Mouse (Mus musculus) urinary bladder, postnatal 10 days (tissue): ENCODE data around the gene Plekhg6.

Experiments used
- DNase-seq: peaks from one replicate; pipeline ENCODE4 v3.0.0; 2022; ENCODE audit warnings: low spot score

Plekhg6 gene

DNA sequence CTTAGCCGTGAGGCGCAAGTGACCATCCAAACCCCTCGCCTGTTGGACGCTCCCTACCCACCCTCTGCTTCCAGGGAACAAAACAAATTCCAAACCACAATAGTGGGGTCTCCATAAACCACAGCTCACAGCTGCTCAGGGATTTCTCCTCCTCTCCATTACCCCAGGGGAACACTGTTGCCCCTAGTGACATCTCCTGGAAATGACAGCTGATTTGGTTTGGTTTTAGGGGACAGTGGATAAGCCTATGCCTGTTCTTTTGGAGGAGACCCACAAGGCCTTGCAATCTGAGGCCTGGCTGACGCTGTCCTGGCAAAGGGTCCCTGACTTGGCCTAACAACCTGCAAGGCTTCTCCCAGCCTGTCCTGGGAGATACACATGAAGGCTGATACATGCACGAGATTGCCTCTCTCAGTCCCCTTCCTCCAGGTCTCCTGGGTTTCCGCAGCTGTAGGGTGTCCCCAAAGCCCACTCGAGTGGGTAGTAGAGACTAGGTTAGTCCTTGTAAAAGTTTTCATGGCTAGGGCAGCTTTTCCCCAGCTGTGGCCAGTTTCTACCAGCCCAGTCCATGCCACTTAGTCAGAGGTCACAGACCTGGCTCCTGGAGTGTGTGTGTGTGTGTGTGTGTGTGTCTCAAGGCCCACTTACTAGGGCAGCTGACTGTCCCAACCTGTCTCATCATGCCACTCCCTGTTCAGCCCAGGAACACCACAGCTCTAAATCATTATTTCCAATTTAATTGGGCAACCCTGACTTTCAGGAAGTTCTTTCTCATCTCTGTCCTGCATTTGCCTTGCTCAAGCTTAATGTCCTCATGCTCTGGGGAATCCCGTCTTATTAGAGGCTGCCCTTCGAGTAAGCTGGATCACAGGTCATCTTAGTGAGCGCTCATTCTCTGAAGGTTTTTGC lies 4.7 kb upstream of the Plekhg6 start:
- DNase-seq = no peak

- no peak for DNase-seq
These were observed 1.4 kb upstream of the Plekhg6 start for GRCm38 (mm10) chr6:125382024-125382423.

DNA sequence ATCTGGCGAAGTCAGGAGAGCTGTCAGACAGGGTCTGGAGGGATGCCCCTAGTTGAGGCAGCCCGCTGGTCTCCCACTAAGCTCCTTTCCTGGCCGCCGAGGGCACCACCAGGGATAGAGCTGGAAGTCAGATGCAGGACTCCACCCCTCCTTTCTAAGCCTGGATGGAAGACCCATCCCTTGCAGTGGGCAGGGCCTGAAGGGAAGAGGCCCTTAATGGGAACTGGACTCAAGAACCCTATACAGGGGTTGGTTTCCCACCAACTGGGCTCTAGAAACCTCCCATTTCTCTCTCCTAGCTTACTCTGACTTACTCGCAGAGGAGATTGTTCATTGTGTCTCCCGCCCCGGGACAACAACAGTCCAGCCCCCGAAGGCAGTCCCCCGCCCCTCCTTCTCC lies 812 bp downstream of the Plekhg6 start:
- DNase-seq = no peak

DNA sequence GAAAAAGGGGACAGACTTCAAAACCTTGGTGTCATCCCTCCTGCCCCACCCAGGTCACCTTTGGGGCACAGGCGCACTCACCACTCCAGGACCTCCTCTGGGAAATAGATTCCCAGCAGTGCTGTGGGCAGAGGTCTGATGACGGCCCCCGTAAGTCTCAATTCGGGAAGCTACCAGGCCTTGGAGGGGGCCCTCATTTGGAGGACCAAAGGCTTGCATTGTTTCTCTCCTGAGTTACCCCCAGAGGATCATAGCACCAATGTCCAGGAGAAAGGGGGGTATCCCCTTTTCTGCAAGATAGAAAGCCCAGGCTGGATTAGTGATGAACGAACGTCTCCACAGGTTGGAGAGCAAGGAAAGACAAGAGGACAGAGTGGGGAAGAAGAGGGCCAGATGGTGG lies 2.0 kb downstream of the Plekhg6 start:
- no peak for DNase-seq

DNA sequence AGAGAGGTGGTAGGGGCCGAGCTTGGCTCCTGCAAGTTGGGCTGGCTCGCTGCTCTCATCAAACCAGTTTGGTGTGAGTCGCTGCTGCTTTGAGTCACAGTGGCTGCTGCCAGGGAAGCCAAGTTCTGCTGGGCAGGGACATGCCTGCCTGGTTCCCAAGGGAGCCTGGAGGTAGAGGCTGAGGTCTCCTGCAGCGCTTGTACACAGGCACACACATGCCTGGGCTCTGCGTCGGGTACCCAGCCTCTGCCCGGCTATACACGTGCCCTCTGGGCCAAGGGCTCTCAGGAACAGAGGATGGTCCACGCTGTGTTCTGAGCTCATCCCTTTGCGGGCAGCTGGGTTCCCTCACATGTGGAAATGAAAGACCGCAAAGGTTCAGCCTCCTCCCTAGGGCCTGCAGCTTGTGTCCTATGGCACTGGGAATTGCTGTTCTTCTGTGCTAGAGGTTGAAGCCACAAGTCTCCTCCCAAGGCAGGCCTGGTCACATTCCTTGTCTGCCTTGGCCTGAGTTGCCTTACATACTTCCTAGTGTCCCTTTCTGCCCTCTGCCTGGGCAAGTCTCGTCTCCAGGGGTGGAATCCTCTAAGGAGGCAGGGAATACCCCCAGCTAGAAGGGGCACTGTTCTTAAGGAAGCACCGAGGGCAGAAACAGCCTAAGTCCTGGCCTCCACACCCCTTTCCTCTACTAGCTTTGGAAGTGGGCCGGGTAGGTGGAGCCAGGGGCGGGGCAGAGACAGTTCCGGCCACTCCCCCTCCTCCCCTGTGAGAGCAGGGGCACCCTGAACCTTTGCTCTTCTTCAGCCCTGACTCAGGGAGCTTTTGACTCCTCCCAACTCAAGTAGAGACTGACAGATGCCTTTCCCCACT lies 2.8 kb downstream of the Plekhg6 start:
- DNase-seq = no peak

- no peak for DNase-seq
These were observed 3.6 kb downstream of the Plekhg6 start for GRCm38 (mm10) chr6:125377042-125377441.

DNA sequence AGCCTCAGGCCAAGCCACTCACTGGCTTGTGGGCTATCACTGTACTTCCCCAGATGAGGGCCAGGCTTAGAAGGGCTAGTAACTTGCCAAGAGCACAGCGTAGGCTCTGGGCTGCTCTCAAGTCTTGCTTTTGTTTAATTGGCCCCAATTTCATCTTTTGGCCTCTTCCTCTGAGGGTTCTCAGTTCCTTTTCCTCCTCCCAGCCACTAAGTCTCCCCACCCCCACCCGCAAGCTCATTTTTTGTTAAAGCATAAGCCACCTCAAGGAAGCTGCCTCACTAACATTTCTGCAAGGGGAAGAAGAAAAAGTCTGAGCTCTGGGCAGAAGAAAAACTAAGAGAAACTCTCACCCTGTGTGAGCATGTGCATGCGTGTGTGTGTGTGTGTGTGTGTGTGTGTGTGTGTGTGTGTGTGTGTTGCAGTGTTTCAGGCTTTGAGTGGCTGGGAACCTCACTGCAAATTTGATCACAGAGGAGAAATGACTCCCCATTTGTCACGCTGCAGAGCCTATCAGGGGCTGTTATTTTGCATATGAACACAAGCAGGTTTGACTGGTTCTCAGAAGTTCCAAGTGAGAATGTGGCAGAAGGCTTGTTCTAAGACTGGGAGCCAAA lies 12.7 kb downstream of the Plekhg6 start:
- DNase-seq = no peak

- no peak for DNase-seq
These were observed 14.5 kb downstream of the Plekhg6 start for GRCm38 (mm10) chr6:125366133-125366532.

DNA sequence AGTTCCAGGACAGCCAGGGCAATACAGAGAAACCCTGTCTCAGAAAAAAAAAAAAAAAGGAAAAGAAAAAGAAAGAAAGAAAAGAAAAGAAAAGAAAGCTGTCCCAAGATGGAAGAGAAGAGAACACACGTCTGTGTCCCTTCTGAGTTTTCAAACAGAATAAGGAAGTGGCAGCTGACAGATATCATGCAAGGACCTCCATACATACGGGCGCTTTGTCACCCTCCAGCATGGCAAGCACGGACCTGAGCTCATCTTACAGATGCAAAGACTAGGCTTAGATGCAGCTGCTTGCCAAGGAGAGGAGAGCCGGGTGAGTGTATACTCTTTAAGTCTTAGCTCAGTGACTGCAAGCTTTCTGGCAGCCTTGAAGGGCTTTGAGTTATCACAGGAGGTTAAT lies 15.1 kb downstream of the Plekhg6 start:
- DNase-seq = no peak

- DNase-seq = no peak
These were observed 16.1 kb downstream of the Plekhg6 start for GRCm38 (mm10) chr6:125364448-125364847.

DNA sequence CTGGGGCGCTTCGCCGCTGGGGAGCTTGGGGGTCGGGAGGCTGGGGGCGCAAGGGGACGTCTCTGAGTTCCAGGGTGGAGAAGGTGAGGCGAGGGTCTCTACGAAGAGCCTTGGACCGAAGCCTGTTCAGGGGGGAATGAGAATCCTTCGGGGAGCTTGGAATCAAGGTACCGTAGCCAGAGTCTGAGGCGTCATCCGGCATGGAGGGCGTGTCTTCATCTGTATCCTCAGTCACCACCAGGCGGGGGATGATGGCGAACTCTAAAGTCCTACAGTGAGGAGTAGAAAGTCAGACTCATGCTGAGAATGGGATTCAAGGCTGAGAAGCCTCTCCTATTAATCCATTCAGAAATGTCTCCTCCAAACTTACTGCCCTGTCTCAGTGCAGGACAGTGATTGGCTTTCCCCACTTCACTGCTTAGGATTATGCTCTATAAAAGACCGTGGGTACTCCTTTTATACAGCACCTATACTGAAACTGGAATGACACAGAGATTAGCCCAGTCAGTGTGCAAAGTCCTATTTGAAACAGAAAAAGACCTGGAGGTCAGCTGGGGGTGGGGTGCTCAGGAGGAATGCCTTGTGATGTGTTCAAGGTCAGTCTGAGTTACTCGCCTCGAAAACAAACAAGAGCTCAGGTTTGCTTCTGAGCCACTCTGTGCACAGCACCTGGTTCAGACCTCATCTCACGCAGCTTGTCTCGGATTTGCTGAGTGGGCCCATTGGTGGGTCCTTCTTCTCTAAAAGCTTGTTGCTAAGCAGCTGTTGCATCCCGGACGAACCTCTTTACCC lies 16.9 kb downstream of the Plekhg6 start:
- no peak for DNase-seq

- DNase-seq = no peak
These were observed 17.6 kb downstream of the Plekhg6 start for GRCm38 (mm10) chr6:125363021-125363420.

DNA sequence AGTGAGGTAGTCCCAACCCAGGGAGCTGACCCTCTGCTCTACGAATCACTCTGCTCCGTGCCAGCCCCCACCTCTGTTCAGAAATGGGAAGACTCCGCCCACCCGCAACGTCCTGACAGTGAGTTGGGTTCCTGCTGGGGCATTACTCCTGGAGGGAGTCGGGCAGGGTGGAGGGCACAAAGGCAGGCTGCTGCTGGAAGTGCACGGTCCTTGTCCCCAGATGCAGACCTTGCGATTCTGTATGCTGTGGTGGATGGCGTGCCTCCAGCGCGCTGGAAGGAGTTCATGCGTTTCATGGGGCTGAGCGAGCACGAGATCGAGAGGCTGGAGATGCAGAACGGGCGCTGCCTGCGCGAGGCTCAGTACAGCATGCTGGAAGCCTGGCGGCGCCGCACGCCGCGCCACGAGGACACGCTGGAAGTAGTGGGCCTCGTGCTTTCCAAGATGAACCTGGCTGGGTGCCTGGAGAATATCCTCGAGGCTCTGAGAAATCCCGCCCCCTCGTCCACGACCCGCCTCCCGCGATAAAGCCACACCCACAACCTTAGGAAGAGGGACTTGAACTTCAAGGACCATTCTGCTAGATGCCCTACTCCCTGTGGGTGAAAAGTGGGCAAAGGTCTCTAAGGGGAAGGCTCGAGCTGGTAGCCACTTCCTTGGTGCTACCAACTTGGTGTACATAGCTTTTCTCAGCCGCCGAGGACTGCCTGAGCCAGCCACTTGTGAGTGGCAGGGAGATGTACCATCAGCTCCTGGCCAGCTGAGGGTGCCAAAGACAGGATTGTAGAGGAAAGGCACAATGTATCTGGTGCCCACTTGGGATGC lies 18.9 kb downstream of the Plekhg6 start:
- DNase-seq = no peak

GRCm38 (mm10) chr6:125360846-125361245 lies 19.7 kb downstream of the Plekhg6 start:
- DNase-seq = no peak

GRCm38 (mm10) chr6:125359999-125360398 lies 20.6 kb downstream of the Plekhg6 start:
- DNase-seq = no peak

DNA sequence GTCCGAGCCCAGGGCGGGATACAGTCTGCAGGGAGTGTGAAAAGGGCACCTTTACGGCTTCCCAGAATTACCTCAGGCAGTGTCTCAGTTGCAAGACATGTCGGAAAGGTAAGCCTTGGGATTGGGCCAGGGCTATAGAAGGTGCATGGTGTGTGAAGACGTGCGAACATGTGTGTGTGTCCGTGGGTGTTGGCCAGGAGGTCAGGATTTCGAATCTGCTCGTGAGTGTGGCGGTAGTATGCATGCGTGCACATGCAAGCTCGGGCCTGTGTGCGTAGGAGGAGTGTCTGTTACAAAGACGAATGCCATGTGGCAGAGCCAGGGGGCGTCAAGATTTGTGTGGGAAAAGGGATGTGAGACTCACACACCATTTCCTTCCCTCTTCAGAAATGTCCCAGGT lies 23.3 kb downstream of the Plekhg6 start:
- DNase-seq = no peak

- no peak for DNase-seq
These were observed 24.3 kb downstream of the Plekhg6 start for GRCm38 (mm10) chr6:125356264-125356663.

GRCm38 (mm10) chr6:125355197-125355741 lies 25.3 kb downstream of the Plekhg6 start:
- no peak for DNase-seq

DNA sequence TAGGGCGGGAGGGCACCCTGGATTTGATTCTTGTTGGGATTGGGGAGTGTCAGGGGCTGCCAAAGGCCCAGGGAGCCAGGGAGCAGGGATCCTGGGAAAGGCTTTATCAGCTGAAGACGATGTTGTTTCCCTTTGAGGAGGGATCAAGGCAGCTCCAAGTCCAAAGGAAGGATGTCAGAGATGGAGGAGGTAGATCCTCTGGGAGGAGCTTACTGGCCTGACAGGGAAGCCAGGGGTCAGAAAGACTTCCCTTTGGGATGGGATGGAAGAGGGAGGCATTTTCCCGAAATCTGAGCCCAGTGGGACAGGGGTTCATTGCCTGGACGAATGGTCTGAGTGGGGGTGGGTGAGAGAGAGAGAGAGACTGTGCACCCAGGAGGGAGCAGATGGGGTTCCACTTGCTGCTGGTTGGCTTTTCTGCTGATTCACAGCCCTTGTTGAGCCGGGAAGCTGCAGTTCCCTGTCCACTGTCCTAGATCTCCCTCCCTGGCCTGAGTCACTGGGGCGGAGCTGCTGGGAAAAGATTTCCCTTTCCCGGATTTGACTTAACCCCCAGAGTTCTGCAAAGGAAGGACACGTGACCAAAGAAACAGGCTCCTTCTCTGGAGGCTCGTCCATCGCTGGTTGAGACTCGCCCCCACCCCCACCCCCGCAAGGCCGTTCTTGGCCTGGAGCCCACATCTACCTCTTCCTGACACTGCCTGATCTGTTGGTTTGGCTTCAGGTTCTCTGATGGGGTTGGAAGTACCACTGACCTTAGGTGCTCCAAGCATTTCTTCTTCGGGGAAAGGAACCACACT lies 26.0 kb downstream of the Plekhg6 start:
- no peak for DNase-seq

DNA sequence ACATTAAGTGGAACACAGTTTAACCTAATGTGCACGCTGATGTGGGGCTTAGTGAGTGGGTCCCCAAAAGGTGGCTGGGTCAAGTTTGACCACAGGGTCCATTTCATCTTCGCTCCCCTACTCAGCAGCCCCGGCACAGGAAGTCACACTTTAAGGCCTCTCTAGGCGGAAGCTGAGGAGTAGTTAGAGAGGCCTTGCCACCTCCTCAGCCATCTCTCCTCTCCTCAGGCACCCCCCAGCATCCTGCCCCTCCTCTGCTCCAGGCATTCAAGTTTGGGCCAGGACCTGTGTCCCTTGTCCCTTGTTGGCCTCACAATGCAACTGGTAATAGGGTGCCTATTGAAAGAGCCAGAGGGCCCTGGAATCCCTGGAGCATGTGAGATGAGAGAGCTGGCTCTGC lies 26.9 kb downstream of the Plekhg6 start:
- DNase-seq = no peak
